Mouse (Mus musculus): ENCODE data around the gene 4930524B15Rik. TPM values are rescaled to one million over a fixed set of nuclear protein-coding genes. Genes with fewer than 3 reads are reported as not detected.

Gene 4930524B15Rik
- total RNA-seq (2014; rRNA removed) (0.54 and 1.3 TPM in 2 replicates), polyA plus RNA-seq (2015; fragmentation: Nextera tagmentation; extraction: Ambion mirVana) (0.25 and 0.41 TPM in 2 replicates)

GRCm38 (mm10) chr11:31965256-31966134 is at the start of gene 4930524B15Rik:
TSS of gene 4930524B15Rik (plus strand) at chr11:31965592.
- H3K27me3 ChIP-seq (ENCODE audit: insufficient read depth, low read length), result no peaks in the 10 kb centered on the region
- no peaks in the 10 kb centered on the region for H3K36me3 ChIP-seq (ENCODE audit: insufficient read depth)
- H3K9me3 ChIP-seq (ENCODE audit: low read length), result no peaks in the 10 kb centered on the region
- ATAC-seq (peak; percentile 56), DNase-seq (peak; percentile 50)
- peak within 1 kb of the TSS; percentile 33; the same call in 1 of the 2 replicates for H3K9ac ChIP-seq
- H3K4me2 ChIP-seq (ENCODE audit: low read depth), result peak within 1 kb of the TSS; percentile 41
- no peak for TF ChIP-seq CTCF (IDR thresholded peaks at IDR 0.05; ENCODE audit: low read depth)
- H3K4me3 ChIP-seq (ENCODE audit: low read depth, low read length), result peak within 1 kb of the TSS; percentile 17; the same call in 1 of the 2 replicates
- H3K4me1 ChIP-seq (ENCODE audit: insufficient read depth), result no peaks in the 10 kb centered on the region; the same call in 1 of the 2 replicates
- WGBS, result 54% methylated on average over 47 of the region's 49 CpGs
- no peak within 1 kb of the TSS for H3K27ac ChIP-seq (ENCODE audit: low read depth, low read length)

DNA sequence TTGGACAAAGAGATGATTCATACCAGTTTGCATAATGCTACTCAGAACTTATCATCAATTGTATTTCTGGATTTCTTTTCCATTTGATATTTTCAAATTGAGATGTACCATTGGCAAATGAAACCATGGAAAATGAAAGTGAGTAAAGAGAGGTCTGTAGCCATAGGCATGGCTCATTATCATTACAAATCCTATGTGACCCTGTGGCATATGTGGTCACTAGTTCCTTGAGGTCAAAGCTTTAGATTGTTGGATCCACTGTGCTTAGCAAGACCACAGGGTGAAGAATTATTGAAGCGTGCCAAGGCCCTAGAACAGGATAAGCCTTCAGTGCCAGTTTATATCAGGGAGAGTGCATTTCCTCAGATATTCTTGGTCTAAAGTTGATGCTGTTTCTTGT is 47.6 kb upstream of the 4930524B15Rik start:
- ATAC-seq (no peak), DNase-seq (no peak)
- no peaks in the 10 kb centered on the region for H3K27me3 ChIP-seq (ENCODE audit: insufficient read depth, low read length)
- no peak overlapping the region for H3K4me2 ChIP-seq (ENCODE audit: low read depth)
- no peak overlapping the region for H3K9ac ChIP-seq
- no peak for TF ChIP-seq CTCF (IDR thresholded peaks at IDR 0.05; ENCODE audit: low read depth)
- no peak overlapping the region for H3K4me3 ChIP-seq (ENCODE audit: low read depth, low read length)
- H3K27ac ChIP-seq (ENCODE audit: low read depth, low read length), result no peak overlapping the region
- peaks cover 13% of the 10 kb centered on the region for H3K36me3 ChIP-seq (ENCODE audit: insufficient read depth)
- H3K4me1 ChIP-seq (ENCODE audit: insufficient read depth), result no peaks in the 10 kb centered on the region
- 100% methylated on average over 1 of the region's 1 CpGs for WGBS
- H3K9me3 ChIP-seq (ENCODE audit: low read length), result no peaks in the 10 kb centered on the region

DNA sequence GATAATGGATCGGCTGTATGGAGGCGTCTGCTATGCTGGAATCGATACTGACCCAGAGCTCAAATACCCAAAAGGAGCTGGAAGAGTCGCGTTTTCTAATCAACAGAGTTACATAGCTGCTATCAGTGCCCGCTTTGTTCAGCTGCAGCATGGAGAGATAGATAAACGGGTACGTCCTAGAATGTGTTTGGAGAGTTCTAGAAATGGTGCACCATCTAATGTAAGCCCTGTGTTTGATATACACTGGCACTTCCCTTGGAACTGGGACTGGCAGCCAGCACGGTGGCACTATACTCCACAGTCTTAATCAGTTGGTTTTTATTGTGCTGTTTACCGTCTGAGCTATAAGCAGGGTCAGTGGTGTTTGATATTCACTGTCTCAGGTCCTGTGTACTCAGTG is 35.3 kb upstream of the 4930524B15Rik start:
- Histone ChIP-seq H3K4me1 (ENCODE audit: insufficient read depth) (no peaks in the 10 kb centered on the region), H3K9ac (no peak overlapping the region), H3K9me3 (ENCODE audit: low read length) (no peaks in the 10 kb centered on the region), H3K36me3 (ENCODE audit: insufficient read depth) (peaks cover 61% of the 10 kb centered on the region), H3K4me2 (ENCODE audit: low read depth) (no peak overlapping the region), H3K27ac (ENCODE audit: low read depth, low read length) (no peak overlapping the region), H3K27me3 (ENCODE audit: insufficient read depth, low read length) (no peaks in the 10 kb centered on the region), H3K4me3 (ENCODE audit: low read depth, low read length) (no peak overlapping the region)
- DNase-seq (no peak), ATAC-seq (no peak)
- 97% methylated on average over 10 of the region's 10 CpGs for WGBS
- TF ChIP-seq CTCF (IDR thresholded peaks at IDR 0.05; ENCODE audit: low read depth), result no peak

GRCm38 (mm10) chr11:31935652-31936051 is 29.7 kb upstream of the 4930524B15Rik start:
- no peak overlapping the region for H3K4me2 ChIP-seq (ENCODE audit: low read depth)
- no peak for DNase-seq
- 0 out of 2 replicates have a peak, but pooled peaks cover 2% of the 10 kb centered on the region for H3K4me1 ChIP-seq (ENCODE audit: insufficient read depth)
- ATAC-seq, result no peak
- H3K27me3 ChIP-seq (ENCODE audit: insufficient read depth, low read length), result no peaks in the 10 kb centered on the region
- no peak for TF ChIP-seq CTCF (IDR thresholded peaks at IDR 0.05; ENCODE audit: low read depth)
- peaks cover 29% of the 10 kb centered on the region for H3K36me3 ChIP-seq (ENCODE audit: insufficient read depth)
- H3K27ac ChIP-seq (ENCODE audit: low read depth, low read length), result no peak overlapping the region
- H3K9me3 ChIP-seq (ENCODE audit: low read length), result no peaks in the 10 kb centered on the region
- WGBS, result 56% methylated on average over 4 of the region's 4 CpGs
- no peak overlapping the region for H3K4me3 ChIP-seq (ENCODE audit: low read depth, low read length)
- no peak overlapping the region for H3K9ac ChIP-seq

DNA sequence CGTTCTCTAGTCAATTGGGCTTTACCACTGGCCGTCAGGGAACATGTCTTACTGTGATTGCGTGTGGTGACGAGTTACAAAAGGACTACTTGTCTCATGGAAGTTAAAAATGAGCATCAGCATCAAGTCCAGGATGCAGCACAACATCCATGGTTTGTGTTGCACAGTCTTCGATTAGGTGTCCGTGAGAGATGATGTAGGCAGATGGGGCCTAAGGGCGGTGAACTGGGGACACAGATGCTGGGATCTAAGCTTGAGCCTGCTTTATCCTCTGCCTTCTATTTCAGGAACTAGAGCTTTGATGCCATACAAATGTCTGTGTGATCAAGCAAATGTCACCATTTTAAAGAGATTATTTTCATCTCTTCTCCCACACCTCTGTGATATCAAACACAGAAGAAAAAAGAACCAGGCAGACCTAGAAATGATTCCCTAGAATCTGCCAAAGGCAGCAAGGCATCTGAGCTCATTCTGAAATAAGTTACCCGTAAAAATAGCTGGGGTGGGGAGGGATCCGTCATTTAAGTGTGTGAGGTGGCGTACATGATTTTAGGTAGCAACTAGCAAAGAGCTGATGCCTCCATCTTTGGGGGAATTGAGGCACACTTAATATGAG is 28.4 kb upstream of the 4930524B15Rik start:
- no peak for TF ChIP-seq CTCF (IDR thresholded peaks at IDR 0.05; ENCODE audit: low read depth)
- Histone ChIP-seq H3K4me1 (ENCODE audit: insufficient read depth) (peaks cover 14% of the 10 kb centered on the region; the same call in 1 of the 2 replicates), H3K27me3 (ENCODE audit: insufficient read depth, low read length) (no peaks in the 10 kb centered on the region), H3K36me3 (ENCODE audit: insufficient read depth) (peaks cover 15% of the 10 kb centered on the region), H3K4me3 (ENCODE audit: low read depth, low read length) (no peak overlapping the region), H3K9ac (no peak overlapping the region), H3K4me2 (ENCODE audit: low read depth) (no peak overlapping the region), H3K27ac (ENCODE audit: low read depth, low read length) (no peak overlapping the region), H3K9me3 (ENCODE audit: low read length) (no peaks in the 10 kb centered on the region)
- DNase-seq (no peak), ATAC-seq (no peak)
- WGBS, result 86% methylated on average over 10 of the region's 10 CpGs

DNA sequence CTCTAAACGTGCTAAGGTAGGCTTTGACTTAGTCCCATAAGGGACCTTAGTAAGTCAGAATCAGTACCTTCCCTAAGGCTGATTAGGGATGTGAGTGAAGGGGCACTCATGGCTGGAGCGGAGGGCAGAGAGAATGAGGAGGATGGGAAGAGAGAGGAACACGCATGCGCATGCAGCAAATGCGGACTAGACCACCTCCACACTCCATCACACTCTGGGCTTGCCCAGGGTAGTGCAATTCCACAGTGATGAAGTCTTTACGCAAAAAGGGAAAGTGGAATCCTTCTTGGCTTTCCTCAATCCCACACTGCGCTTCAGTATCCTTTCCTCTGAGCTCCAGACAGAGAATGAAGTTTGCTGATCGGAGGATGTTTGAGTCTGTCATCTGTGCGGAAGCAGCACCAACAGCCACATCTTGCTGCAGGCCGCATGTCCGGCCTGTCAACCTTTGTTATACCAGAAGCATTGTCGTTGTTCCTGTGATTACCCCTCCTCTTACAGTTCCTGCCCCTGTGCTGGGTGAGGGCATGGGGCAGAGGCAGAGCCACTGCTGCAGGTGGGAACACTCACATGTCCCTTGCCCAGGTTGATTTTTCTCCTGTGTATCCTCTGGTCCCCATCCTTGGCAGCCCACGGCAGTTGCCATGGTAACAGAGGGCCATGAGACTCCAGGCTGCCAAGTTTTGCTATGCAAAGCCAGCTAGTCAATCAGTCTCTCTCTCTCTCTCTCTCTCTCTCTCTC is 24.3 kb upstream of the 4930524B15Rik start:
- no peak for TF ChIP-seq CTCF (IDR thresholded peaks at IDR 0.05; ENCODE audit: low read depth)
- peak overlapping the region; percentile 65 for H3K27ac ChIP-seq (ENCODE audit: low read depth, low read length)
- H3K4me2 ChIP-seq (ENCODE audit: low read depth), result no peak overlapping the region
- peaks cover 16% of the 10 kb centered on the region; the same call in 1 of the 2 replicates for H3K4me1 ChIP-seq (ENCODE audit: insufficient read depth)
- DNase-seq (peak; percentile 91), ATAC-seq (peak; percentile 84)
- H3K36me3 ChIP-seq (ENCODE audit: insufficient read depth), result 0 out of 2 replicates have a peak, but pooled peaks cover under 1% of the 10 kb centered on the region
- 48% methylated on average over 13 of the region's 13 CpGs for WGBS
- no peak overlapping the region for H3K9ac ChIP-seq
- H3K9me3 ChIP-seq (ENCODE audit: low read length), result no peaks in the 10 kb centered on the region
- H3K27me3 ChIP-seq (ENCODE audit: insufficient read depth, low read length), result no peaks in the 10 kb centered on the region
- no peak overlapping the region for H3K4me3 ChIP-seq (ENCODE audit: low read depth, low read length)
